Mouse (Mus musculus) kidney, postnatal 10 days (tissue): Measurements from ENCODE around the gene Keap1.
"Not testable (repeated sequence)": the region's sequence is repeated elsewhere in the genome, so short reads cannot be mapped to it uniquely, and the experiment has no call there.

Source experiments
- DNase-seq: peaks from one replicate; pipeline ENCODE4 v3.0.0; 2021; ENCODE audit warnings: mixed read lengths

The Keap1 gene

GRCm38 (mm10) chr9:21238733-21239464 is at the start of gene Keap1:
Keap1 (minus strand) TSS chr9:21239361.
- DNase-seq, result peak; percentile 91

GRCm38 (mm10) chr9:21288404-21289336 is 49.5 kb upstream of the Keap1 start:
- DNase-seq, result no peak

- DNase-seq, result peak; percentile 98
These were observed 48.6 kb upstream of the Keap1 start, which contains the start of gene Kri1 for GRCm38 (mm10) chr9:21287571-21288402. Kri1 (minus strand) TSS chr9:21287969.

- DNase-seq, result no peak
These were observed 47.6 kb upstream of the Keap1 start for GRCm38 (mm10) chr9:21286753-21287152.

- no peak for DNase-seq
These were observed 44.8 kb upstream of the Keap1 start for GRCm38 (mm10) chr9:21283994-21284393.

GRCm38 (mm10) chr9:21283591-21283990 is 44.4 kb upstream of the Keap1 start:
- DNase-seq, result no peak

- DNase-seq, result no peak
These were observed 38.6 kb upstream of the Keap1 start for GRCm38 (mm10) chr9:21277776-21278175.

- DNase-seq, result no peak
These were observed 37.1 kb upstream of the Keap1 start for GRCm38 (mm10) chr9:21276307-21276706.

GRCm38 (mm10) chr9:21275727-21276126 is 36.6 kb upstream of the Keap1 start:
- DNase-seq, result no peak

- DNase-seq, result no peak
These were observed 36.0 kb upstream of the Keap1 start for GRCm38 (mm10) chr9:21275013-21275710.

GRCm38 (mm10) chr9:21274336-21274735 is 35.2 kb upstream of the Keap1 start:
- no peak for DNase-seq

- no peak for DNase-seq
These were observed 34.5 kb upstream of the Keap1 start for GRCm38 (mm10) chr9:21273520-21274228.

- no peak for DNase-seq
These were observed 33.9 kb upstream of the Keap1 start for GRCm38 (mm10) chr9:21273094-21273493.

GRCm38 (mm10) chr9:21272391-21272790 is 33.2 kb upstream of the Keap1 start:
- DNase-seq, result no peak

- not testable (repeated sequence) for DNase-seq
These were observed 30.4 kb upstream of the Keap1 start for GRCm38 (mm10) chr9:21269590-21269989.

GRCm38 (mm10) chr9:21268305-21268704 is 29.1 kb upstream of the Keap1 start:
- DNase-seq, result no peak

GRCm38 (mm10) chr9:21266889-21267288 is 27.7 kb upstream of the Keap1 start:
- no peak for DNase-seq

- peak; percentile 61 for DNase-seq
These were observed 26.4 kb upstream of the Keap1 start for GRCm38 (mm10) chr9:21265611-21266010.

GRCm38 (mm10) chr9:21265000-21265561 is 25.9 kb upstream of the Keap1 start, which contains the start of gene Atg4d:
Atg4d (plus strand) TSS chr9:21265293.
- DNase-seq, result peak; percentile 99

GRCm38 (mm10) chr9:21264272-21264999 is 25.3 kb upstream of the Keap1 start:
- DNase-seq, result no peak
